ENCODE assay signal across 10 mouse cellular contexts in the genomic region with DNA sequence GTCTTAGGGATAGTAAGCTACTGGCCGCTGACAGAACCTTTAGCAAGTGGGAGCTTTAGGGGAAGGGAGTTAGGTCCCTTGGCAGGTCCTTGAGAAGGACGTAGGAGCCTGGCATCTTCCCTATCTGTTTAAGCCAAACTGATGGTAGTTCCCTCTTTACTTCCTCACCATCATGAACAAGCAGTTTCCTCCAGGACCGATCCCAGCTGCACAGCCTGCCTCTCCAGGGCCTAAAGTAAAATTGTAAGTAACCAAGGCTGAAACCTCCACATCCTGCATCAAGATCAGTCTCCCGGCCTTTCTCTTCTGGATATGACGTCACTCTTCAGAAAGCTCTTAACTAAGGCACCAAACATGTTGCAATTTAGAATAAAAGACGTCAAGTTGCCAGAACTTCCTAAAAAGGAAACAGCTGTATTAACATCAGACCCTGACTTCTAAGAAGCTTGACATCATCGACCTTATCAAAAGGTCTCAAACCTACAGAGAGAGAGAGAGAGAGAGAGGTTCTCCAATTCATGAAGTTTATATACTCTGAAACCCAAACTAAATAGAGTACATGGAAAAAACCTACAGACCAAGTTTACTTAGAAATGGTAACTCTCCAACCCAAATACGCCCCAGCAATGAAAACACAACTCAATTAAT.
"Had no signal": no experiment of that assay in that cellular context is flagged by ENCODE, and none has a peak within 500 bp of the region (broad histone marks: within the 10 kb centered on the region; RNA-seq: fewer than 3 reads in every experiment).

No protein-coding gene starts in this region.

- H3K9me3 ChIP-seq: limb, embryonic 13.5 days; midbrain, embryonic 13.5 days had no signal

- H3K36me3 ChIP-seq: limb, embryonic 13.5 days; midbrain, embryonic 13.5 days had no signal

- ATAC-seq: midbrain, embryonic 13.5 days had no signal

- H3K4me3 ChIP-seq: limb, embryonic 13.5 days; midbrain, embryonic 13.5 days had no signal

- H3K27me3 ChIP-seq: limb, embryonic 13.5 days; midbrain, embryonic 13.5 days had no signal

- H3K9ac ChIP-seq: limb, embryonic 13.5 days; liver, embryonic 14.5 days; midbrain, embryonic 13.5 days had no signal

- DNase-seq: kidney, adult 8-10 months; kidney, postnatal 10 days; left cerebral cortex, postnatal 4 days; lung, adult 18-20 months; lung, postnatal 36 days; right cerebral cortex, postnatal 14 days; thymus, postnatal 4 days had no signal

- H3K27ac ChIP-seq: limb, embryonic 13.5 days; liver, embryonic 14.5 days; midbrain, embryonic 13.5 days had no signal

- H3K4me2 ChIP-seq: limb, embryonic 13.5 days; midbrain, embryonic 13.5 days had no signal

- H3K4me1 ChIP-seq: midbrain, embryonic 13.5 days had no signal
